Mouse (Mus musculus) cortical plate, adult 2 months (tissue): ENCODE results near the gene Extl2.

Source experiments
- CTCF ChIP-seq: fragments of 200-500 bp; IDR thresholded peaks from 2 replicates; pipeline ENCODE4 v1.5.1; 2011; ENCODE audit warnings: mild to moderate bottlenecking, control low read depth, low read length; ENCODE audit not compliant: insufficient read depth; ENCODE audit errors: extremely low read depth
- POLR2A ChIP-seq: fragments of 200-500 bp; IDR thresholded peaks from 2 replicates; pipeline ENCODE4 v1.6.1; 2011; ENCODE audit warnings: mild to moderate bottlenecking, low read length, control low read depth; ENCODE audit not compliant: insufficient read depth; ENCODE audit errors: extremely low read depth

GRCm38 (mm10) chr3:116040776-116041175 is 33.5 kb downstream of the Extl2 start:
- TF ChIP-seq CTCF (no peak), POLR2A (no peak)
